Mouse (Mus musculus): ENCODE results near the gene Zfp219. TPM values are rescaled to one million over a fixed set of nuclear protein-coding genes. Genes with fewer than 3 reads are reported as not detected.
A peak's percentile ranks its signal among the peaks of the same experiment; 100 is the strongest.

The Zfp219 gene
- polyA plus RNA-seq, 1 experiment from 2014 or later = 105 TPM

DNA sequence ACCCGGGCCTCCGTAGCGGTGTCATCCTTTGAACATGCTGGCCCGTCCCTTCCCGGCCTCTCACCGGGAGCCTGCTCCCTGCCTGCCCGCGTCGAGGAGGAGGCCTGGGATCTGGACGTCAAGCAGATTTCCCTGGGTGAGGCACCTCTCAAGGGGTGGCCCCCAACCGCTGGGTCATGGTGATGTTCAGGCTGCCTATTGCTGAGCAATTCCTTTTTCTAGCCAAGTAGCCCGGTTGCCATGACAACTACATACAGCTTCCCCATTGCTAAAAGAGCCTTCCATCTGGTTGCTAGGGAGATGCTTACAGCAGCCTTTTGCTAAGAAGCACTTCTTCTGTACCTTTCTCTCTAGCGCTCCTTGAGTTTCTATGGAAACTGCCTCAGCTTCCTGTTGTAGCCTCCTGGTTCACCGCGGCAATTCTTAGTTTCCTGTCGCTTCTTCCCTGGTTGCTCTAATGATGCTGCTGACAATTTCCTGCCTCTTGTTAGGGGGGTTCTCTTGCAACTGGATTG lies 16.5 kb downstream of the Zfp219 start:
- Histone ChIP-seq H3K27ac (ENCODE audit: low read depth, low read length) (peak overlapping the region; percentile 74), H3K9ac (ENCODE audit: low read length) (no peak overlapping the region), H3K36me3 (ENCODE audit: control insufficient read depth, insufficient read depth, low read length) (peaks cover 25% of the 10 kb centered on the region), H3K4me3 (ENCODE audit: low read depth, low read length) (no peak overlapping the region), H3K4me1 (replicated peaks; ENCODE audit: control insufficient read depth, insufficient read depth, low read length) (peaks cover 30% of the 10 kb centered on the region), H3K4me2 (ENCODE audit: low read depth, low read length, severe bottlenecking) (peak overlapping the region; percentile 35), H3K9me3 (ENCODE audit: control insufficient read depth, low read length) (no peaks in the 10 kb centered on the region), H3K27me3 (ENCODE audit: control insufficient read depth, insufficient read depth, low read length) (no peaks in the 10 kb centered on the region)
- DNase-seq (ENCODE audit: low spot score) = peak; percentile 79
- 18% methylated on average over 16 of the region's 16 CpGs for WGBS
- ATAC-seq (replicated peaks; ENCODE audit: low FRiP score) = peak; percentile 80

DNA sequence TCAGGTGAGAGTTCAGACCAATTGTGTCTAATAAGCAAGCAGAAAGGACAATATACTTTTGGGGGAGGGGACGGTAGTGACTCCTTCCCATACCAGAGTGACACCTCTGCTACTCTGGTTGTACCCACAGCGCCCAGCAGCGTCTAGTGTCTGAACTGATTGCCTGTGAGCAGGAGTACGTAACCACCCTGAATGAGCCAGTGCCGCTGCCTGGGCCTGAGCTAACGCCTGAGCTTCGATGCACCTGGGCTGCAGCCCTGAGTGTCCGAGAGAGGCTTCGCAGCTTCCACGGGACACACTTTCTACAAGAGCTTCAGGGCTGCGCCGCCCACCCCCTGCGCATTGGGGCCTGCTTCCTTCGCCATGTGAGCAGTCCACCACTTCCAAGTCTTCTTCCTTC lies 23.1 kb downstream of the Zfp219 start:
- Histone ChIP-seq H3K9ac (ENCODE audit: low read length) (no peak overlapping the region), H3K27ac (ENCODE audit: low read depth, low read length) (no peak overlapping the region), H3K4me1 (replicated peaks; ENCODE audit: control insufficient read depth, insufficient read depth, low read length) (no peaks in the 10 kb centered on the region), H3K27me3 (ENCODE audit: control insufficient read depth, insufficient read depth, low read length) (no peaks in the 10 kb centered on the region), H3K9me3 (ENCODE audit: control insufficient read depth, low read length) (no peaks in the 10 kb centered on the region), H3K4me3 (ENCODE audit: low read depth, low read length) (no peak overlapping the region), H3K36me3 (ENCODE audit: control insufficient read depth, insufficient read depth, low read length) (peaks cover 34% of the 10 kb centered on the region), H3K4me2 (ENCODE audit: low read depth, low read length, severe bottlenecking) (no peak overlapping the region)
- DNase-seq (ENCODE audit: low spot score) (no peak), ATAC-seq (replicated peaks; ENCODE audit: low FRiP score) (no peak)
- 91% methylated on average over 14 of the region's 14 CpGs for WGBS

DNA sequence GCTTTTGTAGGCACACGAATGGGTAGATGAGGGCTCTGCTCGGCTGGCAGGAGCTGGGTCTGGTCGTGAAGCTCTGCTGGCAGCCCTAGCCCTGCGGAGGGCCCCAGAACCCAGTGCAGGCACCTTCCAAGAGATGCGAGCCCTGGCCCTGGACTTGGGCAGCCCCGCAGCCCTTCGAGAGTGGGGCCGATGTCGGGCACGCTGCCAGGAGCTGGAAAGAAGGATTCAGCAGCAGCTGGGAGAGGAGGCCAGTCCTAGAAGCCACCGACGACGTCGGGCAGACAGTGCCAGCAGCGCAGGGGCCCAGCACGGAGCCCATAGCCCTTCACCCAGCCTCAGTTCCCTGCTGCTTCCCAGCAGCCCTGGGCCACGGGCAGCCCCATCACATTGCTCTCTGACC lies 23.7 kb downstream of the Zfp219 start:
- H3K4me3 ChIP-seq (ENCODE audit: low read depth, low read length) = no peak overlapping the region
- 77% methylated on average over 17 of the region's 17 CpGs for WGBS
- DNase-seq (ENCODE audit: low spot score) = no peak
- no peaks in the 10 kb centered on the region for H3K27me3 ChIP-seq (ENCODE audit: control insufficient read depth, insufficient read depth, low read length)
- H3K4me2 ChIP-seq (ENCODE audit: low read depth, low read length, severe bottlenecking) = no peak overlapping the region
- peaks cover 31% of the 10 kb centered on the region for H3K36me3 ChIP-seq (ENCODE audit: control insufficient read depth, insufficient read depth, low read length)
- H3K27ac ChIP-seq (ENCODE audit: low read depth, low read length) = no peak overlapping the region
- 0 out of 2 replicates have a peak, but pooled peaks have one; percentile 38 for ATAC-seq (replicated peaks; ENCODE audit: low FRiP score)
- no peaks in the 10 kb centered on the region for H3K4me1 ChIP-seq (replicated peaks; ENCODE audit: control insufficient read depth, insufficient read depth, low read length)
- no peak overlapping the region for H3K9ac ChIP-seq (ENCODE audit: low read length)
- no peaks in the 10 kb centered on the region for H3K9me3 ChIP-seq (ENCODE audit: control insufficient read depth, low read length)

DNA sequence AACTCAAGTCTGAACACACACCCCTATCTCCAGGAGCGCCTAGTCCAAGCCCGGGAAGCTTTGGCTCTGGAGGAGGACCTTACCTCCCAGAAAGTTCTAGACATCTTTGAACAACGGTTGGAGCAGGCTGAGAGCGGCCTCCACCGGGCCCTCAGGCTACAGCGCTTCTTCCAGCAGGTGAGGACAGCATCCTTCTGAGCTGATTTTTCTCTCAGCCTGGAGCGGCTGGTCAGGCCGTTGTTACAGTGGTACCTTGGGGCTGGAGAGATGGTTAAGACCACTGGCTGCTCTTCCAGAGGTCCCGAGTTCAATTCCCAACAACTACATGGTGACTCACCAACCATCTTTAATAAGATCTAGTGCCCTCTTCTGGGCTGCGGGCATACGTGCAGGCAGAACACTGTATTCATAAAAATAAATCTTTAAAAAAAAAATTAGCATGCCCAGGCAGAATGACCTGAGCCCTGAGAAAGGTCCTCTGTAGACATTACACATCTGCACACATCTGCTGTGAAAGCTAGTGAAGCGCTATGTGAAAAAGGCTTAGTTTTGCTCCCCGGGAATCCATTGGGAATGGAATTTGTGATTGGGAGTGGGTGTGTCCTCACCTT lies 24.2 kb downstream of the Zfp219 start:
- no peak overlapping the region for H3K4me3 ChIP-seq (ENCODE audit: low read depth, low read length)
- no peak overlapping the region for H3K9ac ChIP-seq (ENCODE audit: low read length)
- ATAC-seq (replicated peaks; ENCODE audit: low FRiP score) (no peak), DNase-seq (ENCODE audit: low spot score) (no peak)
- H3K36me3 ChIP-seq (ENCODE audit: control insufficient read depth, insufficient read depth, low read length) = peaks cover 30% of the 10 kb centered on the region
- no peak overlapping the region for H3K27ac ChIP-seq (ENCODE audit: low read depth, low read length)
- WGBS = 86% methylated on average over 13 of the region's 13 CpGs
- no peaks in the 10 kb centered on the region for H3K27me3 ChIP-seq (ENCODE audit: control insufficient read depth, insufficient read depth, low read length)
- no peaks in the 10 kb centered on the region for H3K4me1 ChIP-seq (replicated peaks; ENCODE audit: control insufficient read depth, insufficient read depth, low read length)
- H3K9me3 ChIP-seq (ENCODE audit: control insufficient read depth, low read length) = no peaks in the 10 kb centered on the region
- no peak overlapping the region for H3K4me2 ChIP-seq (ENCODE audit: low read depth, low read length, severe bottlenecking)

DNA sequence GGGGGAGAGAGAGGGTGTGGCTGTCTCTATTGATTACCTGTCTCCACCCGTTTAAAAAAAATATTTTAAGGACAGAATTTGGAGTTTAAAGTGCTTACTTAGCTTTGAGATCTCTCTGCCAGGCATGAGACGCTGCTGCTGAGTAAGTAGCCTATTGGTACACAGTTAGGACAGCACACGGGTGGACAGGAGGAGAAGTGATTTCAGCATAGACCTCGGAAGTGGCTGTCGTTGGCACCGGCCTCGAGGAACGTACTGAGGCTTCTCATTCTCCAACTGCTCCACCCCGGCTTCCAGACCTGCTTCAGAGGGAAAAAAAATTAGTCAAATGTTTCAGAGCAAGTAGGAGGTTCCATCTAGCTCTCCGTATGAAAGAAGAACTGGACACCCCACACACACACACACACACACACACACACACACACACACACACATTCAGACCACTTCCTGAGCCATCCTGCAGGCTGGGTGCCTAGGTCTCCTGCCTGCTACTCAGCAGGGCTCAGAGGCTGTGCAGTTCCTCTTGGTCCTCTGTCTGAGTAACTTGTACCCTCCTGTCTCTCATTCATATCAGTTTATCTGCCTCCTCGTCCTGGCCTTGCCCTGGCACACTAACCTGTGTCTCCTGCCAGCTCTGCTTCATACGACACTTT lies 25.2 kb downstream of the Zfp219 start:
- Histone ChIP-seq H3K9me3 (ENCODE audit: control insufficient read depth, low read length) (no peaks in the 10 kb centered on the region), H3K27ac (ENCODE audit: low read depth, low read length) (no peak overlapping the region), H3K4me2 (ENCODE audit: low read depth, low read length, severe bottlenecking) (no peak overlapping the region), H3K27me3 (ENCODE audit: control insufficient read depth, insufficient read depth, low read length) (no peaks in the 10 kb centered on the region), H3K36me3 (ENCODE audit: control insufficient read depth, insufficient read depth, low read length) (peaks cover 35% of the 10 kb centered on the region), H3K4me3 (ENCODE audit: low read depth, low read length) (no peak overlapping the region), H3K4me1 (replicated peaks; ENCODE audit: control insufficient read depth, insufficient read depth, low read length) (no peaks in the 10 kb centered on the region), H3K9ac (ENCODE audit: low read length) (no peak overlapping the region)
- no peak for ATAC-seq (replicated peaks; ENCODE audit: low FRiP score)
- DNase-seq (ENCODE audit: low spot score) = no peak
- WGBS = 87% methylated on average over 12 of the region's 12 CpGs

DNA sequence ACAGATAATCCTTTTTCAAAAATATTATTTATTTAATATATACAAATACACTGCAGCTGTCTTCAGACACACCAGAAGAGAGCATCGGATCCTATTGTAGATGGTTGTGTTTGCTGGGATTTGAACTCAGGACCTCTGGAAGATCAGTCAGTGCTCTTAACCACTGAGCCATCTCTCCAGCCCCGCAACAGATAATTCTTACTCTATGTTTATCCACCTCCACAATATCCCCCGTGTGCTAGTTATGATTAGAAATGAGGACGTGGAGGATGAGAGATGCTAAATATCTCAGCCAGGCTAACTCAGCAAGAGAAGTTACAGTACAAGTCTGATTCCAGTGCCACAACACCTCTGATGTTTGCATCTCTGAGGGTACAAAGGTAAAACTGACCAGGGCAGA lies 26.1 kb downstream of the Zfp219 start:
- H3K27ac ChIP-seq (ENCODE audit: low read depth, low read length) = no peak overlapping the region
- 96% methylated on average over 4 of the region's 4 CpGs for WGBS

DNA sequence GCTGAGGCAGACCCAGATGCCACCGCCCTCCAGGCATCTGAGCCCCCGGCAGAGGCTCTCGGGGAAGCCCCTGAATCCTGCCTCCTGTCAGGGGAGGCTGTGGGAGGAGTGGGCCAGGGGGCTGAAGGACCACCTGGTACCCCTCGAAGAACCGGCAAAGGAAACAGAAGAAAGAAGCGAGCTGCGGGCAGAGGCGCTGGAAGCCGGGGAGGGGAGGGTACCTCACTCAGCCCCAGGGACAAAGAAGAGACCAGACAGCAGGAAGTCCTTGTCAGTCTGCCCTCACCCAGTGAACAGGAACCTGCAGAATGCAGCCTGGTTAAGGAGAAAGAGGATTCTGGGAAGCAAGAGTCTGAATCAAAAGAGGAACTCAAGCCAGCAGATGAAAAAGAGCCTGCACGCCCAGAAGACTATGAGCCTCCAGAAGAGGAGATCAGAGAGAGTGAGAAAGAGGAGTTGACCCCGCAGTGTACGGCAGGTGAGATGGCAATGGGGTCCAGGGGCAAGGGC lies 31.0 kb downstream of the Zfp219 start:
- WGBS = 70% methylated on average over 12 of the region's 12 CpGs

More for the DNA sequence above, 26.1 kb downstream of the Zfp219 start:
- Histone ChIP-seq H3K4me2 (ENCODE audit: low read depth, low read length, severe bottlenecking) (no peak overlapping the region), H3K27me3 (ENCODE audit: control insufficient read depth, insufficient read depth, low read length) (no peaks in the 10 kb centered on the region), H3K36me3 (ENCODE audit: control insufficient read depth, insufficient read depth, low read length) (peaks cover 35% of the 10 kb centered on the region), H3K4me3 (ENCODE audit: low read depth, low read length) (no peak overlapping the region), H3K4me1 (replicated peaks; ENCODE audit: control insufficient read depth, insufficient read depth, low read length) (no peaks in the 10 kb centered on the region), H3K9me3 (ENCODE audit: control insufficient read depth, low read length) (no peaks in the 10 kb centered on the region), H3K9ac (ENCODE audit: low read length) (no peak overlapping the region)
- DNase-seq (ENCODE audit: low spot score) (no peak), ATAC-seq (replicated peaks; ENCODE audit: low FRiP score) (no peak)

DNA sequence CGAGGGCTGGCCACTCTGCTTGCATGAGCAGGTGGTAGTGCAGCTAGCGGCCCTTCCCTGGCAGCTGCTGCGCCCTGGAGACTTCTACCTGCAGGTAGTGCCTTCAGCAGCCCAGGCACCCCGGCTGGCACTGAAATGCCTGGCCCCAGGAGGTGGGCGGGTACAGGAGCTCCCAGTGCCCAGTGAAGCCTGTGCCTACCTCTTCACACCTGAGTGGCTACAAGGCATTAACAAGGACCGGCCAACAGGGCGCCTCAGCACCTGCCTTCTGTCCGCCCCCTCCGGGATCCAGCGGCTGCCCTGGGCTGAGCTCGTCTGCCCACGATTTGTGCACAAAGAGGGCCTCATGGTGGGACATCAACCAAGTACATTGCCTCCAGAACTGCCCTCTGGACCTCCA lies 31.8 kb downstream of the Zfp219 start:
- Histone ChIP-seq H3K4me3 (ENCODE audit: low read depth, low read length) (no peak overlapping the region), H3K36me3 (ENCODE audit: control insufficient read depth, insufficient read depth, low read length) (peaks cover 19% of the 10 kb centered on the region), H3K4me2 (ENCODE audit: low read depth, low read length, severe bottlenecking) (no peak overlapping the region), H3K9ac (ENCODE audit: low read length) (no peak overlapping the region), H3K9me3 (ENCODE audit: control insufficient read depth, low read length) (no peaks in the 10 kb centered on the region), H3K27me3 (ENCODE audit: control insufficient read depth, insufficient read depth, low read length) (no peaks in the 10 kb centered on the region), H3K27ac (ENCODE audit: low read depth, low read length) (no peak overlapping the region), H3K4me1 (replicated peaks; ENCODE audit: control insufficient read depth, insufficient read depth, low read length) (peaks cover 6% of the 10 kb centered on the region; the same call in 1 of the 2 replicates)
- DNase-seq (ENCODE audit: low spot score) (no peak), ATAC-seq (replicated peaks; ENCODE audit: low FRiP score) (no peak)
- 71% methylated on average over 12 of the region's 12 CpGs for WGBS

More for the DNA sequence above, 31.0 kb downstream of the Zfp219 start:
- no peaks in the 10 kb centered on the region for H3K9me3 ChIP-seq (ENCODE audit: control insufficient read depth, low read length)
- H3K36me3 ChIP-seq (ENCODE audit: control insufficient read depth, insufficient read depth, low read length) = peaks cover 20% of the 10 kb centered on the region
- no peak overlapping the region for H3K27ac ChIP-seq (ENCODE audit: low read depth, low read length)
- H3K9ac ChIP-seq (ENCODE audit: low read length) = no peak overlapping the region; the same call in 1 of the 2 replicates
- ATAC-seq (replicated peaks; ENCODE audit: low FRiP score) (no peak), DNase-seq (ENCODE audit: low spot score) (no peak)
- peaks cover 4% of the 10 kb centered on the region; the same call in 1 of the 2 replicates for H3K4me1 ChIP-seq (replicated peaks; ENCODE audit: control insufficient read depth, insufficient read depth, low read length)
- H3K27me3 ChIP-seq (ENCODE audit: control insufficient read depth, insufficient read depth, low read length) = no peaks in the 10 kb centered on the region
- no peak overlapping the region for H3K4me3 ChIP-seq (ENCODE audit: low read depth, low read length)
- H3K4me2 ChIP-seq (ENCODE audit: low read depth, low read length, severe bottlenecking) = no peak overlapping the region
